Mouse (Mus musculus): Measurements from ENCODE around the gene Arid5b. TPM values are rescaled to one million over a fixed set of nuclear protein-coding genes. Genes with fewer than 3 reads are reported as not detected.

Arid5b gene
- polyA plus RNA-seq, 1 experiment from 2014 or later: 22.2 TPM

- no peak overlapping the region for H3K9ac ChIP-seq (replicated peaks; ENCODE audit: low read length)
- H3K36me3 ChIP-seq (ENCODE audit: control insufficient read depth, insufficient read depth, low read length): no peaks in the 10 kb centered on the region
- no peak overlapping the region for H3K27ac ChIP-seq (replicated peaks; ENCODE audit: low read depth, low read length)
- no peaks in the 10 kb centered on the region for H3K27me3 ChIP-seq (ENCODE audit: control insufficient read depth, insufficient read depth, low read length)
- no peak for ATAC-seq (ENCODE audit: low FRiP score, low TSS enrichment)
- 20% methylated on average over 3 of the region's 3 CpGs for WGBS
- no peaks in the 10 kb centered on the region for H3K9me3 ChIP-seq (ENCODE audit: control insufficient read depth, low read length)
- no peak overlapping the region for H3K4me3 ChIP-seq (replicated peaks; ENCODE audit: low read depth, low read length)
- peaks cover 25% of the 10 kb centered on the region for H3K4me1 ChIP-seq (ENCODE audit: control insufficient read depth, insufficient read depth, low read length)
- DNase-seq: peak; percentile 33
- H3K4me2 ChIP-seq (ENCODE audit: low read length): no peak overlapping the region
Measured at GRCm38 (mm10) chr10:68193561-68193960, 85.0 kb downstream of the Arid5b start.

- Histone ChIP-seq H3K4me3 (replicated peaks; ENCODE audit: low read depth, low read length) (no peak overlapping the region), H3K27ac (replicated peaks; ENCODE audit: low read depth, low read length) (no peak overlapping the region), H3K4me1 (ENCODE audit: control insufficient read depth, insufficient read depth, low read length) (peaks cover 25% of the 10 kb centered on the region), H3K9me3 (ENCODE audit: control insufficient read depth, low read length) (no peaks in the 10 kb centered on the region), H3K9ac (replicated peaks; ENCODE audit: low read length) (no peak overlapping the region), H3K27me3 (ENCODE audit: control insufficient read depth, insufficient read depth, low read length) (no peaks in the 10 kb centered on the region), H3K4me2 (ENCODE audit: low read length) (no peak overlapping the region), H3K36me3 (ENCODE audit: control insufficient read depth, insufficient read depth, low read length) (no peaks in the 10 kb centered on the region)
- WGBS: 42% methylated on average over 3 of the region's 3 CpGs
- ATAC-seq (ENCODE audit: low FRiP score, low TSS enrichment) (no peak), DNase-seq (peak; percentile 38)
Measured at GRCm38 (mm10) chr10:68192824-68193255, 85.7 kb downstream of the Arid5b start.

DNA sequence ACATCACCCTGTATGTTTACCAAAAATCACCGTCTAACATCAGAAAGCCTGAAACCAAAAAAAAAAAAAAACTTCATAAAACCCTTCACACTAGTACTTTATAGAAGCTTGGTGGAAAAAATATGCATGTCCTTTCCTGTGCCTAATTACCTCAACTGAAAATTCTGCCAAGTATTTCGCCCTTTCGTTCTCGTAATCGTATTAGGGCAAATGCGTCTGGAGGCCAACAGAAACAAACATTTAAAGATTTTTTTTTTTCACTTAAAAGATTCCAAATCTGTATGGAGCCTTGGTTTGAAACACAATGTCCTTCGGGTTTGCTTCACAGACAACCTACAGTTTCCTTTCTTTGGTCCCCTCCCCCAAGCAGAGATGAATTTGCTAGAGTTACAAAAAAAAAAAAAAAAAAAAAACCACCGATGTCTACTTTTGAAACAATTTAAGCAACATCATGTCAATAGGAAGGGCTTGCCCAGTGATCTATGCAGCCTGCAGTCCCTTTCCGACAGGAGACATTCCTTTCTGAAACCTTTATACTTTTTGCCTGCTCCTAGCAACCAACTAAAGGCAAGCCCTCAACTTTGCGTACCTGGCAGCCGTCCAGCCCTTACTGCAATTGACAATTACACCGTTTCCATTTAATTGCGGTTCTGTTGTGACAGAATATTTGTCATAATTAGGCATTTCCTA is 86.7 kb downstream of the Arid5b start:
- Histone ChIP-seq H3K4me2 (ENCODE audit: low read length) (peak overlapping the region; percentile 34), H3K4me1 (ENCODE audit: control insufficient read depth, insufficient read depth, low read length) (peaks cover 25% of the 10 kb centered on the region), H3K4me3 (replicated peaks; ENCODE audit: low read depth, low read length) (no peak overlapping the region), H3K9me3 (ENCODE audit: control insufficient read depth, low read length) (no peaks in the 10 kb centered on the region), H3K36me3 (ENCODE audit: control insufficient read depth, insufficient read depth, low read length) (no peaks in the 10 kb centered on the region), H3K27me3 (ENCODE audit: control insufficient read depth, insufficient read depth, low read length) (no peaks in the 10 kb centered on the region), H3K27ac (replicated peaks; ENCODE audit: low read depth, low read length) (no peak overlapping the region; the same call in 1 of the 2 replicates), H3K9ac (replicated peaks; ENCODE audit: low read length) (no peak overlapping the region)
- ATAC-seq (ENCODE audit: low FRiP score, low TSS enrichment) (no peak), DNase-seq (peak; percentile 63)
- WGBS: 29% methylated on average over 13 of the region's 13 CpGs

DNA sequence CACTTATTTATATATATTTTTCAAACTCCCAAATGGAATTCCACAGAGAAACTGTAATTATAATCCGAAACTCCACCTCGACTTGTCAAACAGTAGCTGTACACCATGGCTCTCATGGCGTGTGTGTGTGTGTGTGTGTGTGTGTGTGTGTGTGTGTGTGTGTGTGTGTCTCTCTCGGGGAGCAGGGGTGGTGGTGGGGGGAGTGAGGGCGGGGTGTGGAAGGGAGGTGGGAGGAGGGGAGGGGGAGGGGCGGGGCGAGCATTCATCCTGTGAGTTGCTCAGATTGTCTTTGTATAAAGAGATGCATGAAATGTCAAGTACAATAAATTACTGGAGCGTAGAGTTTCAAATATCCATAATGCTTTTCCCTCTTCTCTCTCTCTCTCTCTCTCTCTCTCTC is 87.4 kb downstream of the Arid5b start:
- no peak overlapping the region for H3K4me3 ChIP-seq (replicated peaks; ENCODE audit: low read depth, low read length)
- H3K27me3 ChIP-seq (ENCODE audit: control insufficient read depth, insufficient read depth, low read length): no peaks in the 10 kb centered on the region
- no peak overlapping the region for H3K27ac ChIP-seq (replicated peaks; ENCODE audit: low read depth, low read length)
- ATAC-seq (ENCODE audit: low FRiP score, low TSS enrichment) (peak; percentile 69; the same call in 1 of the 2 replicates), DNase-seq (peak; percentile 50)
- no peak overlapping the region for H3K9ac ChIP-seq (replicated peaks; ENCODE audit: low read length)
- 36% methylated on average over 7 of the region's 8 CpGs for WGBS
- H3K4me2 ChIP-seq (ENCODE audit: low read length): peak overlapping the region; percentile 34
- no peaks in the 10 kb centered on the region for H3K9me3 ChIP-seq (ENCODE audit: control insufficient read depth, low read length)
- H3K4me1 ChIP-seq (ENCODE audit: control insufficient read depth, insufficient read depth, low read length): peaks cover 25% of the 10 kb centered on the region
- peaks cover 1% of the 10 kb centered on the region; the same call in 1 of the 2 replicates for H3K36me3 ChIP-seq (ENCODE audit: control insufficient read depth, insufficient read depth, low read length)

DNA sequence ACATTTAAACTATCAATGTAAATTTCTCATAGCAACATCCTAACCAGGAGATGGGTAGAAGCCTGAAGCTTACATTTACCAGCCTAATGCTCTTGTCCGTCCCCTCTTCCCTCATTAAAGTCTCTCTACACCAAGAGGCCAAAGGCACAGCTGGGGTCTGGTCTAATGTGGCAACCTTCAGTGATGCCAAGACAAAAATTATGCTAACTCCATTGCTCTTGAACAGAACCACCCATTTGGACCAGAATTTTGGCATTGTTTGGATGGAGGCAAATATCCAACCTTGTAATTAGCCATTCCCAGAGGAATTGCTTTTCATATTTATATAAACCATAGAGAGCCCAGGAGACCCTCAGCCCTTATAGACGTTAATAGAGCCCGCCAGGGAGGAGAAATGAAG is 88.7 kb downstream of the Arid5b start:
- Histone ChIP-seq H3K36me3 (ENCODE audit: control insufficient read depth, insufficient read depth, low read length) (peaks cover 5% of the 10 kb centered on the region), H3K4me2 (ENCODE audit: low read length) (no peak overlapping the region), H3K4me3 (replicated peaks; ENCODE audit: low read depth, low read length) (no peak overlapping the region), H3K9ac (replicated peaks; ENCODE audit: low read length) (no peak overlapping the region), H3K9me3 (ENCODE audit: control insufficient read depth, low read length) (no peaks in the 10 kb centered on the region), H3K27me3 (ENCODE audit: control insufficient read depth, insufficient read depth, low read length) (no peaks in the 10 kb centered on the region), H3K4me1 (ENCODE audit: control insufficient read depth, insufficient read depth, low read length) (peaks cover 25% of the 10 kb centered on the region), H3K27ac (replicated peaks; ENCODE audit: low read depth, low read length) (no peak overlapping the region)
- ATAC-seq (ENCODE audit: low FRiP score, low TSS enrichment): no peak
- DNase-seq: no peak
- 64% methylated on average over 3 of the region's 3 CpGs for WGBS

DNA sequence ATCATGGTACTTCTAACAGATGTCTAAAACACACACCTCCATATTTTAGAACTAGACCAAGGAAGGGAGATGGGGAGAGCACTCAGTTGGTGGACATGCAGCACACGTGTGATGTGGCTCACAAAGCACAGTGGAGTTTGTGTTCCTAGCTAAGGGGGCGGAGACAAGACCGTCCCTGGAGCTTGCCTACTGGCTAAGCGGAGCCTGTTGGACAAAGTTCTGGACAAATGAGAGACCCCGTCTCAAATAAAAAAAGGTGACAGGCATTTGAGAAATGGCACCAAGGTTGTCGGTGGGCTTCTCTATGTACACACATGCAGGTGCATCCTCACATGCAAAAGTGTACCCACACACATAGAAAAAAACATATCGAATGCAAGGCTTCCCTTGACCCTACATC is 95.4 kb downstream of the Arid5b start:
- Histone ChIP-seq H3K4me2 (ENCODE audit: low read length) (no peak overlapping the region), H3K9me3 (ENCODE audit: control insufficient read depth, low read length) (no peaks in the 10 kb centered on the region), H3K4me3 (replicated peaks; ENCODE audit: low read depth, low read length) (no peak overlapping the region), H3K4me1 (ENCODE audit: control insufficient read depth, insufficient read depth, low read length) (no peaks in the 10 kb centered on the region), H3K9ac (replicated peaks; ENCODE audit: low read length) (no peak overlapping the region), H3K27me3 (ENCODE audit: control insufficient read depth, insufficient read depth, low read length) (no peaks in the 10 kb centered on the region), H3K36me3 (ENCODE audit: control insufficient read depth, insufficient read depth, low read length) (peaks cover 5% of the 10 kb centered on the region), H3K27ac (replicated peaks; ENCODE audit: low read depth, low read length) (no peak overlapping the region)
- 91% methylated on average over 7 of the region's 7 CpGs for WGBS
- no peak for ATAC-seq (ENCODE audit: low FRiP score, low TSS enrichment)
- DNase-seq: no peak

DNA sequence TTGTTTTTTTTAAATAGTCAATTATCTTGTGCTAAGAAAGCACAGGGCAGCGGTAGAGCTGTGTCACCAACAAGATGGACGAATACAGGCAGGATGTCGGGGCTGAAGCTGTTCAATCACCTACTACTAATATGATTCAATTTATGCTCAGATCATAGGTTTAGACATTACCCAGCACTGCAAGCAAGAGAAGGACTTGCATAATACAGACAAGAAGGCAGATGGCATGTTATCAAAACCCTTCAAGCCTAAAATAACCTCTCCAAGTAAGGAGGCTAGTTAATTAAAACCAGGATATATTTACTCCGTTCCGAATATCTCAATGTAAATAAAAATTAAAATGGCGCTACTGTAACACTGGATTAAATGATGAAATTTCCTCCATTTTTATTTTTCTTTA is 96.3 kb downstream of the Arid5b start:
- Histone ChIP-seq H3K4me3 (replicated peaks; ENCODE audit: low read depth, low read length) (no peak overlapping the region), H3K27me3 (ENCODE audit: control insufficient read depth, insufficient read depth, low read length) (no peaks in the 10 kb centered on the region), H3K27ac (replicated peaks; ENCODE audit: low read depth, low read length) (no peak overlapping the region), H3K9ac (replicated peaks; ENCODE audit: low read length) (no peak overlapping the region), H3K4me2 (ENCODE audit: low read length) (no peak overlapping the region), H3K9me3 (ENCODE audit: control insufficient read depth, low read length) (no peaks in the 10 kb centered on the region), H3K4me1 (ENCODE audit: control insufficient read depth, insufficient read depth, low read length) (no peaks in the 10 kb centered on the region), H3K36me3 (ENCODE audit: control insufficient read depth, insufficient read depth, low read length) (peaks cover 5% of the 10 kb centered on the region)
- 81% methylated on average over 6 of the region's 6 CpGs for WGBS
- ATAC-seq (ENCODE audit: low FRiP score, low TSS enrichment) (no peak), DNase-seq (no peak)

GRCm38 (mm10) chr10:68181156-68181555 is 97.4 kb downstream of the Arid5b start:
- Histone ChIP-seq H3K4me3 (replicated peaks; ENCODE audit: low read depth, low read length) (no peak overlapping the region), H3K9ac (replicated peaks; ENCODE audit: low read length) (no peak overlapping the region), H3K27ac (replicated peaks; ENCODE audit: low read depth, low read length) (no peak overlapping the region), H3K9me3 (ENCODE audit: control insufficient read depth, low read length) (no peaks in the 10 kb centered on the region), H3K27me3 (ENCODE audit: control insufficient read depth, insufficient read depth, low read length) (no peaks in the 10 kb centered on the region), H3K4me1 (ENCODE audit: control insufficient read depth, insufficient read depth, low read length) (no peaks in the 10 kb centered on the region), H3K36me3 (ENCODE audit: control insufficient read depth, insufficient read depth, low read length) (peaks cover 4% of the 10 kb centered on the region), H3K4me2 (ENCODE audit: low read length) (no peak overlapping the region)
- 95% methylated on average over 10 of the region's 10 CpGs for WGBS
- DNase-seq: no peak
- no peak for ATAC-seq (ENCODE audit: low FRiP score, low TSS enrichment)

DNA sequence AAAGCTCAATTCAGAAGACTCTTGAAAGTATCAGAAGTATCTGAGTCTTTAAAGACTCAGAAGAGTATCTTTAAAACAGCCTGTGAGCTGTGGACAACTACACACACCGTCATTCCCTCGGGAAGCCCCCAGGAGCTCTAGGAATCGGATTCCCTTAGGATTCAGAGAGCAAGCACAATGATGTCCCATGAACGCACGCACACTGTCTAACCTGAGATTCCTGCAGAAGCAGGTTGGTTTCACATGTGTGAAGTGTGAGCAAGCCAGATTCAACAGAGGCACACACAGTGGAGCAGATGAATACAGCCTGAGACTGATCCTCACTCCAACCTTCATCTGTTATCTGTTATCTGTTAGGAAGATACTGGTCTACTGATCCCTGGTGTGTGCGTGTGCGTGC is 97.8 kb downstream of the Arid5b start:
- ATAC-seq (ENCODE audit: low FRiP score, low TSS enrichment) (no peak), DNase-seq (no peak)
- Histone ChIP-seq H3K27ac (replicated peaks; ENCODE audit: low read depth, low read length) (no peak overlapping the region), H3K4me2 (ENCODE audit: low read length) (no peak overlapping the region), H3K36me3 (ENCODE audit: control insufficient read depth, insufficient read depth, low read length) (peaks cover under 1% of the 10 kb centered on the region; the same call in 1 of the 2 replicates), H3K27me3 (ENCODE audit: control insufficient read depth, insufficient read depth, low read length) (no peaks in the 10 kb centered on the region), H3K4me3 (replicated peaks; ENCODE audit: low read depth, low read length) (no peak overlapping the region), H3K9ac (replicated peaks; ENCODE audit: low read length) (no peak overlapping the region), H3K4me1 (ENCODE audit: control insufficient read depth, insufficient read depth, low read length) (no peaks in the 10 kb centered on the region), H3K9me3 (ENCODE audit: control insufficient read depth, low read length) (no peaks in the 10 kb centered on the region)
- 94% methylated on average over 7 of the region's 7 CpGs for WGBS
